Mouse (Mus musculus) forebrain, embryonic 15.5 days (tissue): ENCODE data around the gene Sgpp2. TPM values are rescaled to one million over a fixed set of nuclear protein-coding genes. Genes with fewer than 3 reads are reported as not detected.

Experiments
- polyA plus RNA-seq: library from polyadenylated mRNA; unstranded; fragments of >200 nt; fragmentation: Nextera tagmentation; extraction: Ambion mirVana; gene quantifications from 2 replicates; pipeline ENCODE4 v1.2.1, GENCODE M21; 2015

Sgpp2 gene
- polyA plus RNA-seq, 1 experiment from 2014 or later = 0.70 TPM

Other genes with a start within 250 kb of the Sgpp2 start
- gene Pax3, start 113.2 kb upstream of the Sgpp2 start, polyA plus RNA-seq = 0.19 and 0.70 TPM in 2 replicates
- gene Farsb, start 178.6 kb downstream of the Sgpp2 start, polyA plus RNA-seq = 154 and 159 TPM in 2 replicates
- gene Mogat1, start 200.6 kb downstream of the Sgpp2 start, polyA plus RNA-seq = not detected in 2 replicates
- 0.27 and 0.29 TPM in 2 replicates for gene BC035947, start 201.8 kb downstream of the Sgpp2 start, polyA plus RNA-seq